Mouse (Mus musculus) E14TG2a.4 (cell line): Measurements from ENCODE around the gene Ggta1.

Experiments
- CTCF ChIP-seq: conservative IDR thresholded peaks from 2 replicates; pipeline ENCODE4 v1.5.1; 2014; ENCODE audit warnings: low read length
- NANOG ChIP-seq: IDR thresholded peaks from 2 replicates; pipeline ENCODE4 v1.6.1; 2014; ENCODE audit warnings: borderline replicate concordance, low read length, mixed read lengths
- POU5F1 ChIP-seq: IDR thresholded peaks from 2 replicates; pipeline ENCODE4 v1.6.1; 2014; ENCODE audit warnings: low read length, borderline replicate concordance

DNA sequence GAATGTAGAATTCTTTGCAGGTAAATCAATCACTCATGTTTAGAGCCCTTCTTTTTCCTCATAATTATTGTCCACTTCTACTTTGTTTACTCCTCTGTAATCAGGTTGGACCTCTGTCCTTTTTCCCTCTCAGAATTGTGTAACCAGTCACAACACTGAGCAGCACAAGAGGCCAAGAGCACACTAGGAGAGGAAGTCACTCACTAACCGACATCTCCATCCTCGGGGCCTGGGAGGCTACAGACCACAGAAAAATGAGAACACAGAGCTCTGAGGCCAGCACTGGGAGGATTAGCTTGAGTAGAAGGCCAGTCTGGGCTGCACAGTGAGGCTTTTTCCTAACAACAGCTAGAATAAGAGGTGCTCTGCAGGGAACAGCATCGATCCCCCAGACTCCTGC lies 17.0 kb upstream of the Ggta1 start:
- TF ChIP-seq CTCF (no peak), POU5F1 (no peak), NANOG (no peak)
